8 mouse cellular contexts compared by ENCODE assay signal in genomic region chr12:109749256-109749655, GRCm38 (mm10).
DNase-seq lines count a peak whose midpoint lies in the region; ATAC-seq lines count a peak whose summit lies in the region.

No protein-coding gene starts in this region.

- peaks cover 22% of the 10 kb centered on the region for H3K36me3 ChIP-seq in hindbrain, embryonic 10.5 days
- no peaks in the 10 kb centered on the region for H3K36me3 ChIP-seq in liver, embryonic 16.5 days (ENCODE audit: control insufficient read depth, insufficient read depth)

- no peaks in the 10 kb centered on the region for H3K9me3 ChIP-seq in hindbrain, embryonic 10.5 days
- no peaks in the 10 kb centered on the region; the same call in 1 of the 2 replicates for H3K9me3 ChIP-seq in liver, embryonic 16.5 days (replicated peaks; ENCODE audit: control insufficient read depth, low read length)

- peaks cover 59% of the 10 kb centered on the region for H3K4me1 ChIP-seq in hindbrain, embryonic 10.5 days (replicated peaks)
- no peaks in the 10 kb centered on the region for H3K4me1 ChIP-seq in liver, embryonic 16.5 days (ENCODE audit: control insufficient read depth, low read depth, low read length)

- DNase-seq in embryo, embryonic 11.5 days (ENCODE audit: low read depth, low spot score), result peak; percentile 7
- no peak for DNase-seq in embryo, embryonic 10 days (ENCODE audit: low spot score)
- peak; percentile 22 for DNase-seq in 3T3-L1 (ENCODE audit: low read depth, low spot score)
- no peak for DNase-seq in hindbrain, embryonic 10.5 days (ENCODE audit: low spot score)
- DNase-seq in right cerebral cortex, postnatal 36 days (ENCODE audit: low spot score in 2 of 2), result no peak
- no peak for DNase-seq in urinary bladder, postnatal 36 days (ENCODE audit: low spot score in 2 of 2)
- DNase-seq in adipocyte (ENCODE audit: low spot score), result no peak

- ATAC-seq in liver, embryonic 16.5 days (ENCODE audit: low read depth), result 0 out of 2 replicates have a peak, but pooled peaks have one; percentile 3

- no peak overlapping the region for H3K4me2 ChIP-seq in liver, embryonic 16.5 days (ENCODE audit: low read depth, low read length)

- no peak overlapping the region for H3K9ac ChIP-seq in liver, embryonic 16.5 days (ENCODE audit: low read depth, low read length)

- 56% methylated on average over 2 of the region's 2 CpGs for WGBS in hindbrain, embryonic 10.5 days
- 41% methylated on average over 2 of the region's 2 CpGs for WGBS in liver, embryonic 16.5 days (ENCODE audit: insufficient replicate concordance)

- H3K27ac ChIP-seq in hindbrain, embryonic 10.5 days, result peak overlapping the region; percentile 86
- H3K27ac ChIP-seq in liver, embryonic 16.5 days (ENCODE audit: low read length), result no peak overlapping the region

- H3K4me3 ChIP-seq in hindbrain, embryonic 10.5 days, result peak overlapping the region; percentile 47
- H3K4me3 ChIP-seq in liver, embryonic 16.5 days (ENCODE audit: low read depth, low read length), result no peak overlapping the region

- H3K27me3 ChIP-seq in hindbrain, embryonic 10.5 days (ENCODE audit: insufficient read depth, poor library complexity, severe bottlenecking), result no peaks in the 10 kb centered on the region
- no peaks in the 10 kb centered on the region for H3K27me3 ChIP-seq in liver, embryonic 16.5 days (ENCODE audit: control insufficient read depth, insufficient read depth, low read depth, low read length)

Comparison
In these comparisons a context has a peak if more than half of its experiments do, and no peak if none do; other contexts are left out.
1. DNase-seq: peak in embryo, embryonic 11.5 days (single experiment) and 3T3-L1 (single experiment); none in embryo, embryonic 10 days (single experiment), hindbrain, embryonic 10.5 days (single experiment), right cerebral cortex, postnatal 36 days (0 of 2), urinary bladder, postnatal 36 days (0 of 2) and adipocyte (single experiment).